Mouse (Mus musculus): Measurements from ENCODE around the gene Mast3.
A peak's percentile ranks its signal among the peaks of the same experiment; 100 is the strongest.

Gene Mast3

GRCm38 (mm10) chr8:70776496-70777444 is 28.1 kb downstream of the Mast3 start, which contains the start of gene Pik3r2:
Gene Pik3r2 (minus strand): TSS chr8:70776713.
- peak; percentile 94 to 96 for DNase-seq (ENCODE audit: low spot score in 2 of 2)

GRCm38 (mm10) chr8:70775851-70776495 is 28.9 kb downstream of the Mast3 start:
- DNase-seq (ENCODE audit: low spot score in 2 of 2), result peak in 1 of 2 experiments; percentile 20

GRCm38 (mm10) chr8:70775227-70775626 is 29.6 kb downstream of the Mast3 start:
- DNase-seq (ENCODE audit: low spot score in 2 of 2), result no peak

- DNase-seq (ENCODE audit: low spot score in 2 of 2), result peak in 1 of 2 experiments; percentile 19
Measured at GRCm38 (mm10) chr8:70774740-70775139, 30.1 kb downstream of the Mast3 start.

GRCm38 (mm10) chr8:70773833-70774232 is 31.0 kb downstream of the Mast3 start:
- DNase-seq (ENCODE audit: low spot score in 2 of 2), result peak in 1 of 2 experiments; percentile 30

GRCm38 (mm10) chr8:70773410-70773809 is 31.4 kb downstream of the Mast3 start:
- no peak for DNase-seq (ENCODE audit: low spot score in 2 of 2)

- DNase-seq (ENCODE audit: low spot score in 2 of 2), result no peak
Measured at GRCm38 (mm10) chr8:70772890-70773289, 32.0 kb downstream of the Mast3 start.

- DNase-seq (ENCODE audit: low spot score in 2 of 2), result no peak
Measured at GRCm38 (mm10) chr8:70772075-70772474, 32.8 kb downstream of the Mast3 start.

- DNase-seq (ENCODE audit: low spot score in 2 of 2), result no peak
Measured at GRCm38 (mm10) chr8:70771217-70771616, 33.6 kb downstream of the Mast3 start.

GRCm38 (mm10) chr8:70770748-70771147 is 34.1 kb downstream of the Mast3 start:
- DNase-seq (ENCODE audit: low spot score in 2 of 2), result no peak

GRCm38 (mm10) chr8:70769858-70770257 is 35.0 kb downstream of the Mast3 start:
- DNase-seq (ENCODE audit: low spot score in 2 of 2), result no peak

- DNase-seq (ENCODE audit: low spot score in 2 of 2), result peak; percentile 94 to 96
Measured at GRCm38 (mm10) chr8:70769359-70769758, 35.5 kb downstream of the Mast3 start.

- peak; percentile 54 to 66 for DNase-seq (ENCODE audit: low spot score in 2 of 2)
Measured at GRCm38 (mm10) chr8:70768956-70769355, 35.9 kb downstream of the Mast3 start.

GRCm38 (mm10) chr8:70768231-70768776 is 36.5 kb downstream of the Mast3 start:
- DNase-seq (ENCODE audit: low spot score in 2 of 2), result peak; percentile 91 to 92

GRCm38 (mm10) chr8:70767503-70767902 is 37.4 kb downstream of the Mast3 start:
- DNase-seq (ENCODE audit: low spot score in 2 of 2), result no peak

- peak; percentile 78 to 83 for DNase-seq (ENCODE audit: low spot score in 2 of 2)
Measured at GRCm38 (mm10) chr8:70766571-70767440, 38.0 kb downstream of the Mast3 start.

- DNase-seq (ENCODE audit: low spot score in 2 of 2), result peak; percentile 90 to 92
Measured at GRCm38 (mm10) chr8:70765838-70766570, 38.9 kb downstream of the Mast3 start.

GRCm38 (mm10) chr8:70765329-70765728 is 39.5 kb downstream of the Mast3 start:
- peak; percentile 59 to 69 for DNase-seq (ENCODE audit: low spot score in 2 of 2)

- no peak for DNase-seq (ENCODE audit: low spot score in 2 of 2)
Measured at GRCm38 (mm10) chr8:70764676-70765075, 40.2 kb downstream of the Mast3 start.

GRCm38 (mm10) chr8:70764026-70764425 is 40.8 kb downstream of the Mast3 start:
- DNase-seq (ENCODE audit: low spot score in 2 of 2), result peak in 1 of 2 experiments; percentile 46

GRCm38 (mm10) chr8:70763354-70763753 is 41.5 kb downstream of the Mast3 start:
- DNase-seq (ENCODE audit: low spot score in 2 of 2), result peak; percentile 59 to 74

Measured in spleen, postnatal 36 days (tissue).